Mouse (Mus musculus): ENCODE results near the gene Metap1d. TPM values are rescaled to one million over a fixed set of nuclear protein-coding genes. Genes with fewer than 3 reads are reported as not detected.

Metap1d gene
- total RNA-seq, 2 experiments from 2014 or later, result 35.1 to 37.1 TPM

- no peak for DNase-seq
These were observed 22.2 kb downstream of the Metap1d start for GRCm38 (mm10) chr2:71475311-71475710.

- DNase-seq, result no peak
These were observed 22.7 kb downstream of the Metap1d start for GRCm38 (mm10) chr2:71475760-71476159.

- no peak for DNase-seq
These were observed 24.7 kb downstream of the Metap1d start for GRCm38 (mm10) chr2:71477787-71478186.

- no peak for DNase-seq
These were observed 26.8 kb downstream of the Metap1d start for GRCm38 (mm10) chr2:71479917-71480316.

GRCm38 (mm10) chr2:71481825-71482224, 28.7 kb downstream of the Metap1d start:
- DNase-seq, result no peak

- no peak for DNase-seq
These were observed 30.1 kb downstream of the Metap1d start for GRCm38 (mm10) chr2:71483046-71483716.

- DNase-seq, result no peak
These were observed 30.6 kb downstream of the Metap1d start for GRCm38 (mm10) chr2:71483717-71484066.

GRCm38 (mm10) chr2:71491295-71491694, 38.2 kb downstream of the Metap1d start:
- no peak for DNase-seq

GRCm38 (mm10) chr2:71493161-71493683, 40.1 kb downstream of the Metap1d start:
- no peak for DNase-seq

- no peak for DNase-seq
These were observed 41.4 kb downstream of the Metap1d start for GRCm38 (mm10) chr2:71494503-71494902.

- no peak for DNase-seq
These were observed 41.9 kb downstream of the Metap1d start for GRCm38 (mm10) chr2:71494971-71495370.

- DNase-seq, result no peak
These were observed 44.1 kb downstream of the Metap1d start for GRCm38 (mm10) chr2:71497175-71497574.

- DNase-seq, result no peak
These were observed 46.5 kb downstream of the Metap1d start for GRCm38 (mm10) chr2:71499276-71500230.

- DNase-seq, result no peak
These were observed 51.8 kb downstream of the Metap1d start for GRCm38 (mm10) chr2:71504852-71505251.

- DNase-seq, result no peak
These were observed 58.1 kb downstream of the Metap1d start for GRCm38 (mm10) chr2:71511209-71511608.

- DNase-seq, result no peak
These were observed 59.2 kb downstream of the Metap1d start for GRCm38 (mm10) chr2:71512326-71512725.

GRCm38 (mm10) chr2:71516995-71517394, 63.9 kb downstream of the Metap1d start:
- no peak for DNase-seq

- no peak for DNase-seq
These were observed 64.5 kb downstream of the Metap1d start for GRCm38 (mm10) chr2:71517466-71518099.

- DNase-seq, result no peak
These were observed 69.8 kb downstream of the Metap1d start for GRCm38 (mm10) chr2:71522871-71523270.

GRCm38 (mm10) chr2:71523431-71523830, 70.4 kb downstream of the Metap1d start:
- DNase-seq, result no peak

GRCm38 (mm10) chr2:71524763-71525162, 71.7 kb downstream of the Metap1d start:
- DNase-seq, result no peak

- DNase-seq, result no peak
These were observed 73.7 kb downstream of the Metap1d start for GRCm38 (mm10) chr2:71526595-71527322.
